Mouse (Mus musculus): ENCODE measurements around the gene Insm2.
"Not testable (repeated sequence)": the region's sequence is repeated elsewhere in the genome, so short reads cannot be mapped to it uniquely, and the experiment has no call there.

- not testable (repeated sequence) for TF ChIP-seq CTCF, EP300 (IDR thresholded peaks at IDR 0.05)
Measured at GRCm38 (mm10) chr12:55586936-55587335, 12.3 kb upstream of the Insm2 start.

All from lung, postnatal 0 days (tissue).